Mouse (Mus musculus): Measurements from ENCODE around the gene Adipor1.
A peak's percentile ranks its signal among the peaks of the same experiment; 100 is the strongest.

Adipor1 gene

DNA sequence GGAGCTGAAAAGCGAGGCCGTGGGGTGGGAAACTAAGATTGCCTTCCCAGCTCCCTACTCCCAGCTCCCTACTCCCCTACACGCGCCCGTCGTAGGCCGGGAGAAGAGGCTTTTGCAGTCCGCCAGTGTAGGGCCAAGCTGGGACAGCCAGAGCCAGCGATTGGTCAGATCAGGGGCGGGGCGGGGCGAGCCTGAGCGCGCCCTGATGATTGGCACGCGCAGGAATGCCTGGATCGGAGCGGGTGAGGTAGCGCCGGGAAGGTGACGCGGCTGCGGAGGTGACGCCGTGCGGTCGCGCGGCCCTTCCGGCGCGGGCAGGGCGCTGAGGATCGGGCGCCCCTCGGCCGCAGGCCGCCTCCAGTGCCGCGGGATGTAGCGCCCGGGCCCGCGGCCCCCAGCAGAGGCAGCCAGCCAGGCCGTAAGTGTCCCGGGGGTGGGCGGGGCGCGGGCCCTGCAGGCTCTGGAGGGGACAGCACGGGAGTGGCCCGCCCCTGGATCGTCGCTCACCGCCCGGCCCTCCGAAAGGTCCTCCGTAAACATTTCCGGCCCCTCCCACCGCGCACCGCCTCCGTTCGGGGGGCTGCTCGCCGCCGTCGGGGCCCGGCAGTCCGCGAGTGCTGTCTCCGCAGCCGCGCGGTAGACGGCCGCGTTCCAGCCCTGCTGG lies at the start of gene Adipor1:
Adipor1 (plus strand) TSS at position 211 of the 664 bp plus-strand sequence.
- DNase-seq (ENCODE audit: low read depth, low spot score): peak; percentile 94

DNA sequence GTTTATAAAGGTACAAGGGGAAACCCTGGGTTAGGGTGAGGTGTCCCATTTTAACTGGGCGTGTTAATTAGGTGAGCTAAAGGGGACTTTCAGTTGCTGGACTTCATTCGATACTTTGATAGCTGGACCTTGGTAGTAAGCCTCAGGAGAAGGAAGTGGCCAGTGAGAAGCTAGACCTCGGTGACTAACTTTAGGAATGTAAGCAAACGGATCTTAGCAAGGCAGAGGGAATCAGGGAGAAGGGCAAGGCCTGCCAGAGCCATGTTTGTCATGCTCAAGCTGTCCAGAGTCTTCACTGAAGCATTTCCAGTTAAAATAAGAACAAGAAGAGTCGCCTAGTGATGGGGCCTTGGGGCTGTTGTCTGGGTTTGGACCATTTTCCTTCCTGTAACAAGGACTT lies 49.7 kb upstream of the Adipor1 start:
- no peak for DNase-seq (ENCODE audit: low read depth, low spot score)

DNA sequence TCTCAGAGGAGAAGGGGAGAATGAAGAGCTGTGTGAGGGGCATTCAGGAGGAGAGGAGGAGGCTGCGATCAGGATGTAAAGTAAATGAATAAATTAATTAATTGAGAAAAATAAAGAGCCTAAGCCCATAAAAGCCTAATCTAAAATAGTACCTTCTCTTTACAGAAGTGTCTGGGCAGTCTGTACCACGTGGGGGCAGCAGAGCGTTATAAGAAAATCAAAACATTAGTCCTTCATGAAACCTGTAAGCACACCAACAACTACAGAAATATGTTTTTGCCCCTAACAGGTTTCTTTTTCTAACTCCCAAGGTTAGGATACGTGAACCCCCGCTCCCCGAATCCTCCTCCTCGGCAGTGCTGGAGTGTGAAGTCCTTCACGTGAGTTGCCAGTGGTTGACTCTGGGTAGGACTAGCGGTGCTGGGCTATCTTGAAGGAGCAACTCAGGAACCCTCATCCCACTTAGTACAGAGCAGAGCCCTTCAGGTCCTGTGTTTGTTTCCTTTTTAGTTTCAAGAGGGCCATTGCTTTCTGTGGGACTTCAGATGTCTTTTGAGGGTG lies 46.3 kb upstream of the Adipor1 start:
- DNase-seq (ENCODE audit: low read depth, low spot score): no peak

DNA sequence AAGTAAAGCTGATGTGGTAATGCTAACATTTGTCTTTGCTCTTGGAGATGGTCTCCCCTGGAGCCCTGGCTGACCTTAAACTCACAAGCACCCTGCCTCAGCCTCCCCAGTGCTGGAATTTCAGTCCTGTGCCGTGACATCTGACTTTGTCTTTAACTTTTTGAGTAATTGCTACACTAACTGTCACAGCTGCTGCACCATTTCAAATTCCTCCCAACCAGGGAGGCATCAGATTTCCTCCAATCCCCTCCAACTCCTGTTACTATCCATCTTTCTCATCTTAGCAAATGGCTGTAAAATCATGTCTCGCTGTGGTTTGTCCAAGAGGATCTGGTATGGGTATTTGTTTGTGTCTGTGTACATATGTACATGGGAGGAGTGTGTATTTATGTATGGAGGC lies 41.1 kb upstream of the Adipor1 start:
- DNase-seq (ENCODE audit: low read depth, low spot score): no peak

DNA sequence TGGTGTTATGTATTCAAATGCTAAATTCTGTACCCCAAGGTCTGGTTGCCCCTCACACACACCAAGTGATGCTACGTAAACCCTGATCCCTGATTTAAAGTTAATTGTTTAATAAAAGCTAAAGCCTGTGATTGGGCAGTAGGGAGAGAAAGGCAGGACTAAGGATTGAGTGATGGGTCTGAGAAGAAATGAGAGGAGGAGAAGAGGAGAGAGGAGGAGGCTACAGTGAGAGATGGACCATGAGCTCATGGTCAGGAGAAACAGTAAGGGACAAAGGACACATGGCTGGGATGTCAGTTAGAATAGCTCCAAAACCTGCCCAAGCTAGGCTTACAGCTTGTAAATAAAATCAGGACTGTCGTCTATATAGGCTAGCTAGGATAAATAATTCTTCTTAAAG lies 34.1 kb upstream of the Adipor1 start:
- DNase-seq (ENCODE audit: low read depth, low spot score): no peak

DNA sequence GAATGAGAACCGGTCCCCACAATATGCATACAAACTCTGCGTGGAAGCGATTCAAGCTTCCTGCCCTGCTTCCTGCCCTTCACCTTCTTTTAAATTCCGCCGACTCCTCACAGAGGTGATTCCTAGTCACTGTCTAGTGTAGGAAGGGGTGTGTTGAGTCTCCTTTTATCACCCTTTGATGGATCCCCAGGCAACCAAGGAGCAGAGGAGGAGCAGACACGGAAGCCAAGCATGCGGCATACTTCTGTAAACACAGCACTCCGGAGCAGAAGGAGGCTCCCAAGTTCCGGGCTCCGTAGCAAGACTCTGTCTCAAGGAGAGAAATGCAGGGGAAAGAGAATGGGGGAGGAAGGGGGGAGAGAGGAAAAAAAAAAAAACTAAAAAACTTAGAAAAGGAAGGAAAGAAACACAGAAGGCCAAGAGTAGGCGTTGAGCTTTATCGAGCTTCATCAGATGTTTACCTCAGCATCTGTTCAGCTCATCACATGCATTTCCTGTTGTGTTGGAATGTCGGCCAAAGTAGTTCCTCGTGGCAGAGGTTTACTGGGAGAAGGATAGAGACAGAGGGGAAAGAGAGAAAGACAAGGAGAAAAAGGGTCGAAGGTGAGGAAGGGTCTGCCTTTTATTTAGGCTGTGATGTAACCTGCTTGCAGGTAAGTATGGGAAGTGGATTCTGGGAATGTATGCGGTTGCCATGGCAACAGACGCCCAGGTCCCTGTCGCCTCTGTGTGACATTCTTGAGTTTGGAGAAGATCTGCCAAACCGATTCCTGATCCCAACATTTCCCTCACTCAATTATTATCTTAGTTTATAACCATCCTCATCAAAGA lies 33.2 kb upstream of the Adipor1 start:
- DNase-seq (ENCODE audit: low read depth, low spot score): peak; percentile 34

DNA sequence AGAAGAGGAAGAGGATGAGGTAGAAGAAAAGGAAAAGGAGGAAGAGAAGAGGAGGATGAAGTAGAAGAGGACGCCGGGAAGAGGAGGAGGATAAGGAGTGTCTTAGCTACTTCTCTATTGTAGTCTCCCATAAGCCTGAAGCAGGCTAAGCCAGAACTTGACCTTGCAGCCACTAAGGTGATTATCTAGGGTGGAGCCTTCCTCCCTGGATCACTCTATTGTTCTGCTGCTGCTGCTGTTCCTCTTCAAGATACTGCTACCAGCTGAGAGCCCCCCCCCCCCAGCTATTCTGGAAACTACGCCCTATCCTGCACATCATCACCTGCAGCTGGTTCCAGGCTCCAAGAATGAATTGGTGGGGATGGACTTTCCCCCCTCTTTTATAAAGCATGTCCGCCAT lies 30.6 kb upstream of the Adipor1 start:
- DNase-seq (ENCODE audit: low read depth, low spot score): no peak

DNA sequence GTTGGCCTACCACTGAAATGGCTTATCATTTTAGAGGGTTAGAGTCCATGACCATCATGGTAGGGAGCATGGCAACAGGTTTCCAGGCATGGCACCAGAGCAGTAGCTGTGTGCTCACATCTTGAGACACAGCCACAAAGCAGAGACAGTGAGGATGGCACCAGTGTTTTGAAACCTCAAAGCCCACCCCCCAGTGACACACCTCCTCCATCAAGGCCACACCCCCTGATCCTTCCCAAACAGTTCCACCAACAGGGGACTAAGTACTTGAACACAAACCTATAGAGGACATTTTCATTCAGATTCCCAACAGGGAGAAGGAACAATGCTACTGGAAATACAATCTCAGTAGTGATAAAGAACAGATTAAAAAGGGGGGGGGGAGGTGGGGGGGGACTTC lies 30.0 kb upstream of the Adipor1 start:
- DNase-seq (ENCODE audit: low read depth, low spot score): no peak

DNA sequence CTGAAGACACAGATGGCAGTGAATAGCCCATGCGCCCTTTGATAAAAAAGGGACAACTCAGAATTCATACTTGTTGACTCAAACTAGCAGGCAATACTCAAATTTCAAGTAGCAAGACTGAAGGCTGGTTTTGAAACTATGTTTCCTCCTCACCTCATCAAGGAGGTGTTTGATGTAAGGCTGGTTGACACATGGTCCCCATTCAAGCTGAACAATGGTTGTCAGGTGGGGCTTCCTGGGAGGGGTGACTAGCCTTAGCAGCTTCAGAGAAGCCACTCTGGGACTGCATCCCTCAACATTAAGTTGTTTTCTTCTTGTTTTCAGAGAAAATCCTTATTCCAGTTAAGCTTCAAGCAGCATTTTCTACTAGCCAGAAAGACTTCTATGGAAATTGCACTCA lies 29.5 kb upstream of the Adipor1 start, which contains the start of gene 4933406M09Rik:
4933406M09Rik (plus strand) TSS at position 275 of the 400 bp plus-strand sequence.
- DNase-seq (ENCODE audit: low read depth, low spot score): no peak

DNA sequence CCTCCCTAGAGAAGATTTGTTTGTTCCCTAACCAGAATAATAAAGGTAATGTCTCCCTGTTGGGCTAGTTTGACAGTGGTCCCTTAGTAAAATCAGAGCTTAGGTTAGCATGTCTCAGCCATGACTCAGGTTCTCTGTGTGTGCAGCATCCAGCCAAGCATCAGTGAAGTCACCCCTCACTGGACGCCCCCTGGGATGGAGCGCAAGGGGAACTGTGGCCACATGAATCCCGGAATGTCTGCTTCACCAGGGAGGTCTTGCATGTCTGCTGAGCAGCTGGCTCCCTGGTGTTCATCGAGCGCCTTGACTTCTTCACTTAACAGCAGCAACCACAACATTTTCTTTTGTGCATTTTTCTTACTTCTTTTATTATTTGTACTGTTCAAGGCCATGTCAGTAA lies 21.4 kb upstream of the Adipor1 start:
- DNase-seq (ENCODE audit: low read depth, low spot score): no peak

DNA sequence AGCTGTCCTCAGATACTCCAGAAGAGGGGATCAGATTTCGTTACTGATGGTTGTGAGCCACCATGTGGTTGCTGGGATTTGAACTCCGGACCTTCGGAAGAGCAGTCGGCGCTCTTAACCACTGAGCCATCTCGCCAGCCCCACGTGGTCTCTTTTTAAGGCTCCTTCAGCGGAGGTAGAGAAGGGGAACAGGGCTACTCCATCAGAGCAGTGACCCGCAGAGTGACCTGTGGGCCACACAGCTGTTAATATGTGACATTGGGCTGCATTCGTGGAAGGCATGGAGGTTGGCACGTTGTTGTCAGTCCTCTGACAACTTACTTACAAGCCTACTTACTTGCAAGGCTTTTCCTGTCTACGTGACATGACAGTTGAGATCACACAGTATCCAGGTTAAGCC lies 17.0 kb upstream of the Adipor1 start:
- no peak for DNase-seq (ENCODE audit: low read depth, low spot score)

DNA sequence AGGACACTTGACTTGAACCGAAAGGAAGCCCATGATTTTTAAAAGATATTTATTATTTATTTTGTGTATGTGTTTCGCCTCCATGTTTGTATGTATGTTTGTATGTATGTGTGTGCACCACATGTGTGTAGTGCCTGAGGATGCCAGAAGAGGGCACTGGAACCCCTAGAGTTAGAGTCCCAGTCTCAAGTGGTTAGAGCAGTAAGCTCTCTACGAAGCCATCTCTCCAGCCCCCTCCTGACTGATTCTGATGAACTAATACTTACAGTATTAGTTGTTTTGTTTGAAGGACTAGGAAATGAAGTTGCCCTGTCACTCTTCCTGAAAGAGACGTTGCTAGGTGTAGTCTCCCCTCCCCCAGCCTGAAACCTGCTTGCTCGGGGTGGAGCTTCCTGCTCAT lies 15.4 kb upstream of the Adipor1 start:
- no peak for DNase-seq (ENCODE audit: low read depth, low spot score)

DNA sequence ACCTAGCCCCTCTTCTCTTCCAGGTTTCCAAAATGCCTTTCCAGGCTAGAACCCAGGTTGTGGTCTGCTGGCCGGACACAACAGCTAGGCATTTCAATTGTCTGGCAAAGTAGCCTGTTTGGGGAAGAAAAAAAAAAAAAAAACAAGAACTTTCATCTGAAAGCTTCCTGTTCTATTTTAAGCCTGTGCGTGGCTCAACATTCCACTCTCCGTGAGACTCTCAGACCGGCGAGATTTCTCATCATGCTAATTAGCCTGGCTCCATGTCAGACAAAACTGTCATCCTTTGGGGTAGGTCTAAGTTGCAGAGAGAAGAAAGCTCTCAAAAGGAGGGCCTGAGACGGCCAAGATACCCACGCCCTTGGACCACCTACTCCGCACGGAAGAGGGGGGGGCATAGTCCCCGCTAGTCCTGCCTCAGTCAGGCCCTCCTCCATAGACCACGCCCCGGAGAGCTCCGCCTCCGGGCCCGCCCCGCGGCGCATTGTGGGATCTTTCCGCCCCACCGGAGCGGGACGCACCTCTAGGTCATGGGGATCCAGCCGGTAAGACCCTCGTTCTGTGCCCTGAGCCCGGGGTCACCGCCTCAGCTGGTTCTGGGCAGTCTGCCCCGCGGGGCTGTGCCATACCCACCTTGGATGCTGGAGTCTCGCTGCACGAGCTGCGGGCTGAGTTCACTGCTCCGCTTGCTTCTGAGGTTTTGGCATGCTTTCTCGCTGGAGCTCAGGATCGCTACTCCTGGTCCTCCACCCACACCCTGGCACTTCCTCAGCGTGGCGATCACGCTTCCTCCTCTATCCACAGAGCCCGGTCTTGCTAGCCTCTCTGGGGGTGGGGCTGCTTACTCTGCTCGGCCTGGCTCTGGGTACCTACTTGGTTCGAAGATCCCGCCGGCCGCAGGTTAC lies 9.4 kb upstream of the Adipor1 start, which contains the start of gene Cyb5r1:
Cyb5r1 (plus strand) TSS at position 51 of the 905 bp plus-strand sequence.
- DNase-seq (ENCODE audit: low read depth, low spot score): peak; percentile 33

DNA sequence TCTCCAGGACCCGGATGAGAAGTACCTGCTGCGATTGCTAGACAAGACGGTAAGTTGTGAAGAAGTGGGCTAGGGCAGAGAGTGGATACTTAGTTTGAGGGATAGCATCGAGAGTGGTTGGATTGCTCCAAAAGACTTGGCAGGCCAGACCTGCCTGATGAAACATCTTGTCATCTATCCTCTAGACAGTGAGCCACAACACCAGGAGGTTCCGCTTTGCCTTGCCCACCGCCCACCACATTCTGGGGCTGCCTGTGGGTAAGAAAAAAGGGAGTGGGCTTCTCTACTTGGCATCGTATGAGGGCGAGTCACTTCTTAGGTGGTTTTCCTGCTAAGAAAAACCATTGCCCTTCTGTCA lies 8.8 kb upstream of the Adipor1 start:
- no peak for DNase-seq (ENCODE audit: low read depth, low spot score)

DNA sequence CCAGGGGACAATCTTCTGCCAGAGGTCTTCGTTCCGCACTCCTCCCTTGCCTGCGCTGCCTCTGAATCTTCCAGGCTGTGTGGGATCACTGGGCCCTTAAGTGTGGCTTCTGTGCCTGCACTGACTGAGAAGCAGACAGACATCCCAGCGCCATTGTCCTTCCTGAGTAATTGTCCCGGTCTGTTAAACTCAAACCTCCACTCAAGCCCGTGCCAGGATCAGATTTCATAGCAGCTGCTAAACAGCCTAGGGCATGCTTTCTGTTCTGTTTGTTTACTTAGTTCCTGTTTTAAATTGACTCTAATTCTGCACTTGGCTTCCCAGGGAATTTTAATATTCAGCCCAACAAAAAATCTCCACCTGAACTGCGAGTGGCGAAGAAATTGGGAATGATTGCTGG lies 7.1 kb upstream of the Adipor1 start:
- no peak for DNase-seq (ENCODE audit: low read depth, low spot score)

DNA sequence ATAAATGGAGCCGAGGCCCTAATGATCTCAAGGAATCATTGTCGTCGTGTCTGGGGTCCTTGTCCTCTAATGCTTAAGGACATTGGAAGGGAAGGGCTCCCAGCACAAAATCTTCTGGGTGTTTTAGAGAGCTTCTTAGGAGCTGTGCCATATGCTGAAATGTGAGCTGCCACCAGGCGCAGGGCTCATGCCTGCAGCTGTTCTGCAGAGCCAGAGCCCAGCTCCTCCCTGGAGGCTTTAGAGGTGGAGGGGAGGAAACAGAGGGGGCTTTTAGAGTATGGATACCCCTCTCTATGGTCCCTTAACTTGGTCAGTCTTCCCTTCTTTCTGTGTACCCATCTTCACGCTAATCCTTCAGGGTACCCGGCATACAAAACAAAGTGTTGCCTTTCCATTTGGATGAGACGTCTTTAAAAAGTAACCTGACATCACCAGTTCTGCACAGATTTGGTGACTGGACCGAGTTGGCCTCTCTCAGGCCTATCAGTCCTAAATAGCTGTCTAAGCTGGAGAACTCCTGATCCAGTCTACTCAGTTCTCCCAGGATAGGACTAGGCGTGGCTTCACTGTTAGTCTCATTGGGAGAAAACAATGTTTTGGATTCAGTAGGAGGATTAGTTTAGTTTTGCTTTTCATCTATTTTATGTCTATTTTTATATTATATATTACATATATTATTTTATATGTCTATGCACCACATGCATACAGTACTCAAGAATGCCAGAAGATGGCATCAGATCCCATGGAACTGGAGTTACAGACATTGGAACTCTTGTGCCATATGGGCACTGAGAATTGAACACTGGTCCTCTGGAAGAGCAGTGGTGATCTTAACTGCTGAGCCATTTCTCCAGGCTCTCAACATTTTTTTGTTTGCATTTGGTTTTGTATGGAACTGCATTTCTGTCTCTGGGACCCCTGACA lies 3.2 kb upstream of the Adipor1 start:
- no peak for DNase-seq (ENCODE audit: low read depth, low spot score)

DNA sequence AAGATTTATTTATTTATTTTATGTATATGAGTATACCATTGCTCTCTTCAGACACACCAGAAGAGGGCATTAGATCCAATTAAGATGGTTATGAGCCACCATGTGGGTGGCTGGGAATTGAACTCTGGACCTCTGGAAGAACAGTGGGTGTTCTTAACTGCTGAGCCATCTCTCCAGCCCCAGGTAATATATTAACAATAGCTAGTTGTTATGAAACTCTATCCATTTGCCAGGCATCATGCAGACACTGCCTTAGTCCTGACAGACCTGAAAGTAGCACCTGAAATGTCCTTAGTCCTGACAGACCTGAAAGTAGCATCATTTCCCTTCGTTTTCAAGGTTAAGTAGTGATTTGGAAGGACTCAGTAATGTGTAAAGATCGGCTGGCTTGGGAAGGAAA lies 1.1 kb upstream of the Adipor1 start:
- DNase-seq (ENCODE audit: low read depth, low spot score): no peak

DNA sequence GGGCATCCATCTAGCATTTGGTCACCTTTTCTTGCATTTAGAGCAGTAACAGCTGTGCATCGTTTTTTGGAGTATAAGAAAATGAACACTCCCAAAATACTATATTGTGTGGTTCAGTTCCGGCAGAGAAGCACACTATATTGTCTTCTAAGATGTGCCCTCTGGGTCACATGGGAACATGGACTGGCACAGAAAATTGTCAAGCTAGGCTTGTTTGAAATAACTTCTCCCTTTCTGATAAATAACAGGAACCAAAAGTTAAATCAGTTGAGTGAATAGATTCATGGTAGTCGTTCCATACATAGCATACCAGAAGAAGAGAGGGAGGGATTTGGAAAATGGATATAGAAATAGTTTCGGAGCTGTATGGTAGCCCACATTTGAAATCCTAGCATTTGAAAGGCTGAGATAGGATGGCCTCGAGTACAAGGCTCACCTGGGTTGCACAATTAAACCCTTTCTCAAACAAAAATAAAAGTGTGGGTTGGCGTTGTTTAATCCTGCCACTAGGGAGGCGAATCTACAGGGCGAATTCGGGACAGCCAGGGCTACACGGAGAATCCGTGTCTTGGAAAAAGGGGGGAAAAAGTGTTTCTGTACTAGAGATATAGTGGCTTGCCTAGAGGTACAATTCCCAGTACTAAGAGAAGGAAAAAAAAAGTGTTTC lies 544 bp upstream of the Adipor1 start:
- DNase-seq (ENCODE audit: low read depth, low spot score): no peak

DNA sequence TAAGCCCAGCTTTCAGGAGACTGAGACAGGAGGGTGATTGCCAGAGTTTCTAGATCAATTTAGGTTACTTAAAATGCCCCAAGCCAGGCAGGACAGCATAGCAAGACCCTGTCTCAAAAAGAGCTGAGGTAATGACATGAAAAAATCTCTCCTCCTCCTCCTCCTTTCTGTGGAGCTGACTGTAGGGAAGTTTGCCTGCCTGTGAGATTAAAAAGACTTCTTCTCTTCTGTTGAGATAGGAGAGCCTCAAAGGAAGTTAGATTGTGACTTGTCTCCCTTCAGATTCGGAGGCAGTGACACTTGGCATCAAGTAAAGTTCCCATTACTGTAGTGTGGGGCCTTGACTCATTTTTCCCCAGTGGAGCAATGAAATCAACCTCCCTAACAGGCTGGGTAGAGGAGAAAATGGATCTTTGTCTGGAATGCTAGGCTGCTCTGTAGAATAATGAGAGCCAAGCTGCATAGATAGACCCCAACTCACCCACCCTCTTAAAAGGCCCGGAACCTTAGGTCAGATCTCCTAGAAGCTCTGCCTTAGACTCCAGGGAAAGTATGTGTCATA lies 3.3 kb downstream of the Adipor1 start:
- DNase-seq (ENCODE audit: low read depth, low spot score): no peak

DNA sequence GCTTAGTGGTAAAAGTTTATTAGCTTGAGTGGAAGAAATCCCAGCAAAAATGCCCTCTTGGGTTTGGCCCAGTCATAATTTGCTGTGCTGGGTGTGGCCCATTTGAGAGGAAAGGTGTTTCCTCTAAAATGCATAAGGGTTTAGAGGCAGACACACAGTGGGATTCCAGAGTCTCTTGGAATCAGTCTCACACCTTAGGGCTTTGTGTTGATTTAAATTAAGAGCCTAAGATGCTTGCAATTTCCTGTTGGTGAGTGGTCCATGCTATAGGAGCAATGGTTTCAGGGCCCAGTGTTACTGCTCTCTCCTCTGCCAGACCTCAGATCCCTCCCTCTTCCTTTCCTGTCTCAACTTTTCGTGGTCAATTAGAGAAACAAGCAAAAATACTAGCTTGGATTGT lies 4.0 kb downstream of the Adipor1 start:
- no peak for DNase-seq (ENCODE audit: low read depth, low spot score)

All from telencephalon, adult 2 months (tissue).